Mouse (Mus musculus): Measurements from ENCODE around the gene Tbl1xr1.

Gene Tbl1xr1

DNA sequence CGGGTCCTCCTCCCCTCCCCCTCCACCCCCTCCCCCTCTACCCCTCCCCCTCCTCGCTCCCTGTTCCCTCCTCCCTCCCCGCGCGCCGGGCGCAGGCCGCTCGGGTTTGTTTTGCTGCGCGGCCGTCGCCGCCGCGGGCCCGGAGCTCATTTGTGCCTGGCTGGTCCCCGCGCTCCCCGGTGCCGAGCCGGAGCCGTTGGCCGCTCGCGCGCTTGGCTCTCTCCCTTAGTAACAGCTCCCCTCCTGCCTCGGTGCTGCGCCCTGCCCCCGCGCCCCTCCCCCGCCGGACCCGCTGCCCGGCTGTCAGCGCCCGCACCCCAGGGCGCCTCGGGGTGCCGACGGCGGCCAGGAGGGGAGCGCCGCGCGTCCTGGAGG is at the start of gene Tbl1xr1:
Tbl1xr1 (plus strand) TSS at position 92 of the 375 bp plus-strand sequence.
- peak; percentile 93 for DNase-seq (ENCODE audit: low read depth)

GRCm38 (mm10) chr3:22038004-22038403 is 38.4 kb upstream of the Tbl1xr1 start:
- no peak for DNase-seq (ENCODE audit: low read depth)

DNA sequence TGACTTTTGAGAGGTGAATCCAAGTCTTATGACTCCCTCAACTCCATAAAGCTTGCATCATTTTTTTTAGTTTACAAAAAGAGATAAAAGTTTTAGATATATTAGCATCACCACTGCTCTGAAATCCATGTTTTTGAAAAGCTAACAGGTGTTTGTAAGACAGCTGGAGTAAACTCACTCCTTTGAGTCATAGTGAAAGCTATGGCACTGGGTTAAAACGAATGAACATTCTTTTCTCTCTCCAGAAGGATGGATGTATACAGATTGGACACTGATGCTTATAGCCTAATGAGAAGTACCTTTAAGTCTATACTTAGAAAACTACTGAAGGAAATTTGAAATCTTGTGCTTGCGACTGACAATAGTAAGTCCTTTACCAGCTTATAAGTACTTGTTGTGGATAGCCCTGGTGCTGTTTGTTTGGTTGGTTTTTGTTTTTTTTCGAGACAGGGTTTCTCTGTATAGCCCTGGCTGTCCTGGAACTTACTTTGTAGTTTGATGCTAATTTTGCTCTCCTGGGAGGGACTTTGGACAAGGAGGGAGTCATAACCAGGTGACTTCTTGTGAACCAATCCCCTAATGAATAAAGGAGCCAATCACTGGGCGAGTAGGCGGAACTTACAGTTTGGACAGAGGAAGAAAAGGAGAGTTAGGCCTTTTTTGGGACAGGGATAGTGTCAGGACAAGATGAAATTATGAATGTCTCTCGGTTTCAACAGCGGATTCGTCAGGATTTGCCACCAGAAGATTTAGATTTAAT is 37.2 kb upstream of the Tbl1xr1 start:
- DNase-seq (ENCODE audit: low read depth): peak; percentile 19

DNA sequence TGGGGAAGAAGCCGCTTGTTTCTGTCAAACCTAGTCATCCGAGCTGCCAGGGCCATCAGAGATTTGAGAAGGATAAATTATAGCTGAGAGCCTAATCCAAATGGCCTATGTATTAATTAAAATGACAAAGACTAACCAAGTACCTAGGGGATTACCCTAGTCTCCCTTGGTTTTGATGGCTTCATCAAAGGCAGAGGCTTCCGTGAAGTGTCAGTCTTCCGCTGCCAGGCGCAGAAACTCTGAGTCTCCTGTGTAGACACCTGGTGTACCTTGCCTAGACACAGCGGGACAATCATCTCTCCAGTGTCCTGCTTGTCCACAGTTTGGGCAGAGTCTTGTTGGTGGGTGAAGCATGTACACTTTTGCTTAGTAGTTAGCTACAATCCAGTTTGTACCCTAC is 35.8 kb upstream of the Tbl1xr1 start:
- peak; percentile 69 for DNase-seq (ENCODE audit: low read depth)

DNA sequence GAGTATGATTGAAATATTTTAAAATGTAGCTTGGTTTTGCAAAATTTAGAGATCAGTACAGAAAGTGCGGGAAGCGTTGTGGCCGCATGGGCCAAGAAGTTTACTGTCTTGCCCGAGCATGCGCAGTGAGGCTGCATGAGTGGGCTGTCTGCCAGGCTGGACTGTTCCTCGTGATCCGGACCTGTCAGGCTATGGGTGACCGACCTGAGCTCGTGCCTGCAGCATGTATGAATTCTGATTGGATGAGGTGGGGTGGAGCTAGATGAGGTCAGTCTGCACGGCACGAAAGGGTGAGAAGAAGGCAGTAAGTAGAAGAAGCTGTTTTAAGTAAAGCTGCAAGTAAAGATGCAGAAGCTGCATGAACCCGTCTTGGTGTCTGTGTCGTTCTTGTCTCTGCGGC is 29.2 kb upstream of the Tbl1xr1 start:
- DNase-seq (ENCODE audit: low read depth): no peak

- no peak for DNase-seq (ENCODE audit: low read depth)
Measured at GRCm38 (mm10) chr3:22056664-22057328, 19.7 kb upstream of the Tbl1xr1 start.

GRCm38 (mm10) chr3:22058206-22058804 is 18.1 kb upstream of the Tbl1xr1 start:
- no peak for DNase-seq (ENCODE audit: low read depth)

- DNase-seq (ENCODE audit: low read depth): no peak
Measured at GRCm38 (mm10) chr3:22061163-22061562, 15.3 kb upstream of the Tbl1xr1 start.

DNA sequence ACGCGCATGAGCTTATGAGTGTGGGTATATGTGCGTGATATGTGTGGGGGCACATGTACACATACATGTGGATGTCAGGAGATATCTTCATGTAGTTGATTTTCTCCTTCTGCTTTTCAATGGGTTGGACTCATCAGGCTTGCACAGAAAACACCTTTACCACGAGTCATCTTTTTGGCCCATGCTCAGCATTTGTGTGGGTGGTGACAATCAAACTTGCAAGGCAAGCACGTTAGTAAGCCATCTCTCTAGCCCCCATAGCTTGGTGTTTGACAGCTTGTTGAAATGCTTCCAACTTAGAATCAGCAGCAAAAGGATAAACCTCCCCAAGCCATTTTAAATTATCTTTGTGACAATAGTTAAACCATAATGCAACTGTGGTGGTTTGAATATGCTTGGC is 7.8 kb upstream of the Tbl1xr1 start:
- DNase-seq (ENCODE audit: low read depth): no peak

DNA sequence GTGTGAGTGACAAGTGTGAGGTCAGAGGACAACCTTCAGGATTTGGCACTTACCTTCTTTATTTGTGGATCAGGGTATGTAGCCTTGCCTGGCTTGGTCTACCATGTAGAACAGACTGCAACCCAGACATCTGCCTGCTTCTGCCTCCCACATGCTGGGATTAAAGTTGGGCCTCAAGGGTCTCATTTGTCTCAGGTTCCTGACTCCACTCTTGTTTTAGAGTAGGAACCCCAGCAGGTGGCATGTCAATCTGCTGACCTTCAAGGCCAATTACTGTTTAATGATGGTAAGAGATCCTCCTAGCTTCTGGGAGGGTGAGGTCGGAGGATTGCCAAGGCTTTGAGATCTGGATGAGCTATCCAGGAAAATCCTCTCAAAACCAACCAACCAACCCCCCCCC is 2.5 kb upstream of the Tbl1xr1 start:
- no peak for DNase-seq (ENCODE audit: low read depth)

DNA sequence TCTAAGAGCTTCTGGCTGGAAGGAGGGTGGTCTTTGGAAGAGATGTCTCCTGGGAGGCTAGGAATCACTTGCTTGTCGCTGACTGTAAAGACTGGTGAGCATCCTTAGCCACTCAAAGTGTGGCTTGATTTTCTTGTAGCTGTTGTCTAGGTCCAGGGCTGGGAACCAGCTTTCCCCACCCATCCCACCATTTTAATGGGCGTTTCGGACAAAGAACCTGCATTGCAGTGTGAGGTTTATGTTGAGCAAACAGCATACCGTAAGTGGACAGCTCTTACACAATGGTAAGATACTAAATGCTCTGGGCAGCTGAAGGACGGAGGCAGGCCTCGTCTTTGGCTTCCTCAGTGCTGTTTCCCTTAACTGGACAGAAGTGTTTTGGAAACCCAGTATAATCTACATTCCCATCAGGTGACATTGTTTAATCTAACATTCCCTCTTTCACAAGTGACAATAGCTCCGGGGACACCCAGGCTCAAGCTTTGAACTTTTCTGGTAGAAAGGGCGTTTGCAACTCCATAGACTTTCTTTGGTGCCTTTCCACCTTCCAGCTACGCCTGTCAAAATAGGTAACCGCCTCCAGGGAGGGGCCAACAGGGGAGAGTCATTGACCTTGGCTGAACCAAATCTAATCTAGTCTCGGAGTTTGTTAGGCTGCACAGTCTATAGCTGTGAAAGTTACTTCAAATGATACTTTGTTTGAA is 1.7 kb upstream of the Tbl1xr1 start:
- peak; percentile 77 for DNase-seq (ENCODE audit: low read depth)

GRCm38 (mm10) chr3:22075517-22075886 is 950 bp upstream of the Tbl1xr1 start:
- no peak for DNase-seq (ENCODE audit: low read depth)

DNA sequence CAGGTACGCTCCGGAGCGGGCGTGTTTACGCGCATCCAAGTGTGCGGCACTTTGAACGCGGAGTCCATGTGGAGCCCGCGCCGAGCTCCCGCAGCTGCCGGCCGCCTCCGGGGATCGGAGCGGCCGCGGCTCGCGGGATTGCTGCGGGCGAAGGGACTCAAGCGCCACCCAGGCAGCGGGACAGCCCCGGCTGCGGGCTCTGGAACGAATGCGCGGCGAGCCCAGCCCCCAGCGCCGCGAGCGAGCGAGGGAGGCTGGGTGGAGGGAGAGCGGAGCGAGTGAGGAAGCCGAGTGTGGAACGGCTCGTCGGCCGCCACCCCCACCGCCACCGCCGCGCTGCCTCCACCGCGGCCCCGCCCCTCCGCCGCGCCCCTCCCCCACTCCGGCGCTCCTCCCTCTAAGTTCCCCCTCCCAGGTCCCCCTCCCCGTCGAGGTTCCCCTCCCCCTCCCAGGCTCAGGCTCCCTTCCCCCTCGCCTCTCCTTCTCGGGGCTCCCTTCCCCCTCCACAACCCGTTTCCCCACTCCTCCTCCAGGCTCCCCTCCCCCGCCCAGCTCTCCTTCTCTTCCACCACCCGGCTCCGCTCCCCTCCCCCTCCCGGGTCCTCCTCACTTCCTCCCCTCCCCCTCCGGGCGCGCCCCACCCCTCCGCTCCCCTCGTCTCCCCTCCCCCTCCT is 428 bp upstream of the Tbl1xr1 start:
- peak; percentile 96 for DNase-seq (ENCODE audit: low read depth)

DNA sequence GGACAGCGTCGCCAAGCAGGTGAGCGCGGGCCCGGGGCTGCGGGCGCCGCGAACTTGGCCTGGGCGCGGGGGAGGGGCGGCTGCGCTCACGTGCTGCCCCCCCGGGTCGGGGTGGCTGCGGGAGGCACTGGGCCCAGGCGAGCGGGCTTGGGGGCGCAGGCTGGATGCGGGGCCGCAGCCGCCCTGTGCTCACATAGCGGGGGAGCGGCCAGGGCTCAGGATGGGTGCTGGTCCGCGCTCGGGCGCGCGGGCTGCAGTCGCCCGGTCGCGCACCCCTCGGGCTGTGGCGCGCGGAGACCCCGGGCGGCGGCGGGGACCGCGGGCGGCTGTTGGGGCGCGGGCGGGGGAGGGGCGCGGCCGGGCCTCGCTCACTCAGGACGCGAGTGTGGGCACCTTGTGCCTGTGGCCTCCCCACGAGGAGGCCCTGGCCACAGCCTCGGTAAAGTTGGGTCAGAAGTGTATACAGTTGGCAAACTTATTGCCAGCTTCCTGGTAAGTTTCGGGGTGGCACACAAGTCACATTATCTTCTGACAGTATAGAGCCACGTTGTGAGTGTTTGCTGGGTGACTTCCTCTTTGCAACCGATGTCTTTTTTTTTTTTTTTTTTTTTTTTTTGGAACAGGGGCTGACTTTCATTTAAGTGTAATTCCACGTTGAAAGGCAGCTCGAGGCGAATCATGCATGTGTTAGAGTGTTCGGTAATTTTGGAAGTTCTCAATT is 644 bp downstream of the Tbl1xr1 start:
- DNase-seq (ENCODE audit: low read depth): peak; percentile 78

- DNase-seq (ENCODE audit: low read depth): peak; percentile 60
Measured at GRCm38 (mm10) chr3:22077657-22078475, 1.4 kb downstream of the Tbl1xr1 start.

GRCm38 (mm10) chr3:22078529-22078928 is 2.1 kb downstream of the Tbl1xr1 start:
- DNase-seq (ENCODE audit: low read depth): no peak

DNA sequence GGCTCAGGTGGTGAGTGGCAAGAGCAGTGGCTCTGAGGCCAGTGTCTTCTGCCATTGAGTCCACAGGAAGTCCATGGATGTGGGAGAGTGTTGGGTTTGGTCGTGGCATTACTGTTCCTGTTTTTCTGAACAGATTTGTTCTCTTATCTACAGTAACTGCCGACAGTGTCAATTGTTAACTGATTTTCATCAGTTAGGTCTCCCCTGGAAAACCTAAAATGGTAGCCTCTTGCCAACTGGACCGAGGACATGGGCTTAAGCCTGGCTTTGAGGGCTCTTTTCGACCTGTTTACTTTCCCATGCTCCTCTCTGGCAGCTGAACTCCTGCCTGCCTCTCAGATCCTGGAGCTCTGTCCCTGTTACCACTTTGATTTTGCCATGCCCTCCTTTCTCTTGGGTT is 5.4 kb downstream of the Tbl1xr1 start:
- DNase-seq (ENCODE audit: low read depth): no peak

- DNase-seq (ENCODE audit: low read depth): no peak
Measured at GRCm38 (mm10) chr3:22082823-22083222, 6.4 kb downstream of the Tbl1xr1 start.

- no peak for DNase-seq (ENCODE audit: low read depth)
Measured at GRCm38 (mm10) chr3:22084222-22084996, 8.0 kb downstream of the Tbl1xr1 start.

DNA sequence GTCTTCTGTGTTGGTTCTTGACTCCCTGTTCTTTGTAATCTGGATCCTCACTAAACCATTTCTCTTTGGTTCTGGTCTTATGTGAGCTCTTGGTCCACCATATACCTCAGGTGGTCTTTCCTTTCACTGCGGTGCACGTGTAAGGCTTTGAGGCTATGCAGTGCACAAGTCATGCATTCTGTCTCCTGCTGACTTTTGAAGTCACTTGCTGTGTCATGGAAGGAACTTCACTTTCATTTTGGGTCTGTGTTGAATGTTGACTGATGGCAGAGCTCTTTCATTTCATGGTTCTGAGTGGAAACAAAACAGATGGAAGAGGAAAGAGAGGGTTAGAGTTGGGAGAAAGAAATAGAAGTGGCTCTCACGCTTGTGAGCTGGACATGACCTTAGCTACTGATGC is 13.4 kb downstream of the Tbl1xr1 start:
- peak; percentile 52 for DNase-seq (ENCODE audit: low read depth)

Data from induced T-regulatory cell, adult 2 months (primary cell).